Mouse (Mus musculus): ENCODE data around the gene Zfp579. TPM values are rescaled to one million over a fixed set of nuclear protein-coding genes. Genes with fewer than 3 reads are reported as not detected.

Gene Zfp579
- total and polyA plus RNA-seq, 3 experiments, result 0.54 to 3.6 TPM; not detected in 1

GRCm38 (mm10) chr7:4938456-4938855 lies 57.5 kb downstream of the Zfp579 start (continued):
- TF ChIP-seq TAL1 (IDR thresholded peaks at IDR 0.05; ENCODE audit: low read length), result no peak

DNA sequence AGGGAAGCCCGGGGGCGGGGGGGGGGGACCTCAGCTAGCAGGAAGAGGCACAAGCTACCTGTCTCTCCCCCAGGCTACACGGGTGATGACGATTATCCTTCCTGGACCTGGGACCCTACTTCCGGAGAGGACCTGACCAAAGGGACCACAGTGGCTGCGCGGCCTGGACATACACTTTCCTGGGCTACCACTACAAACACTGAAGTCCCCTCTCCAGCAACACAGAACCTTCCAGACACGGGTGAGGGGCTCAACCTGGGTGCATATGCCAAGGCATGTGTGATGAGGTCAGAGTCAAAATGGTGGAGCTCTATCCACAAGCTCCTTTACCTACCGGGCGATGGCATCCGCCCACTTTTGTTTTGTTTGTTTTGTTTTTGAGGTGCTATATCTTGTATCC lies 58.6 kb downstream of the Zfp579 start:
- Histone ChIP-seq H3K27ac (ENCODE audit: control insufficient read depth, low read depth, low read length) (no peak overlapping the region), H3K4me3 (ENCODE audit: control insufficient read depth in 1 of 2, insufficient read depth in 1 of 2, low read depth in 2 of 2, low read length in 2 of 2) (no peak overlapping the region), H3K4me1 (ENCODE audit: control insufficient read depth in 1 of 2, insufficient read depth in 2 of 2, low read length in 2 of 2) (no peaks in the 10 kb centered on the region), H3K79me2 (ENCODE audit: control insufficient read depth, insufficient read depth, low read length, poor library complexity) (no peaks in the 10 kb centered on the region), H3K27me3 (ENCODE audit: control insufficient read depth in 1 of 2, insufficient read depth in 2 of 2, low read length in 2 of 2) (no peaks in the 10 kb centered on the region), H3K9ac (ENCODE audit: control insufficient read depth, low read depth, low read length, poor library complexity, severe bottlenecking) (no peak overlapping the region), H3K36me3 (ENCODE audit: control insufficient read depth in 1 of 2, insufficient read depth in 2 of 2, low read length in 2 of 2) (no peaks in the 10 kb centered on the region), H3K9me3 (replicated peaks; ENCODE audit: insufficient read depth, low read length) (no peaks in the 10 kb centered on the region)
- no peak for DNase-seq (ENCODE audit: low read depth, low spot score)
- TF ChIP-seq ZNF384 (IDR thresholded peaks at IDR 0.05; ENCODE audit: low read depth, low read length) (no peak), CHD2 (IDR thresholded peaks at IDR 0.05; ENCODE audit: low read length) (no peak), RCOR1 (IDR thresholded peaks at IDR 0.05; ENCODE audit: low read depth, low read length) (no peak), SIN3A (IDR thresholded peaks at IDR 0.05; ENCODE audit: low read length) (no peak), CTCF (IDR thresholded peaks at IDR 0.05 in 2 of 3, conservative IDR thresholded peaks at IDR 0.05 in 1 of 3; ENCODE audit: control insufficient read depth in 1 of 3, insufficient read depth in 1 of 3, low read depth in 2 of 3, low read length in 3 of 3, poor library complexity in 1 of 3, severe bottlenecking in 1 of 3) (no peak), ZMIZ1 (IDR thresholded peaks at IDR 0.05; ENCODE audit: low read depth, low read length) (no peak), CHD1 (IDR thresholded peaks at IDR 0.05; ENCODE audit: low read depth, low read length) (no peak), USF2 (IDR thresholded peaks at IDR 0.05; ENCODE audit: borderline replicate concordance in 1 of 2, insufficient read depth in 1 of 2, low read depth in 1 of 2, low read length in 2 of 2) (no peak), NRF1 (IDR thresholded peaks at IDR 0.05; ENCODE audit: insufficient read depth, low read depth, low read length, poor library complexity, severe bottlenecking) (no peak), MXI1 (IDR thresholded peaks at IDR 0.05; ENCODE audit: low read depth, low read length) (no peak), ETS1 (IDR thresholded peaks at IDR 0.05; ENCODE audit: low read depth, low read length) (no peak), ZKSCAN1 (IDR thresholded peaks at IDR 0.05; ENCODE audit: low read depth, low read length) (no peak), NELFE (IDR thresholded peaks at IDR 0.05; ENCODE audit: low read depth, low read length) (no peak), BHLHE40 (IDR thresholded peaks at IDR 0.05; ENCODE audit: borderline replicate concordance, low read depth, low read length) (no peak), MAZ (IDR thresholded peaks at IDR 0.05; ENCODE audit: low read depth, low read length) (no peak), MAX (IDR thresholded peaks at IDR 0.05; ENCODE audit: low read length) (no peak), UBTF (IDR thresholded peaks at IDR 0.05; ENCODE audit: borderline replicate concordance, insufficient read depth, low read depth, low read length) (no peak), POLR2AphosphoS2 (IDR thresholded peaks at IDR 0.05; ENCODE audit: low read length) (no peak)

GRCm38 (mm10) chr7:4936832-4937231 lies 59.1 kb downstream of the Zfp579 start:
- no peak for DNase-seq (ENCODE audit: low read depth, low spot score)
- Histone ChIP-seq H3K9ac (ENCODE audit: control insufficient read depth, low read depth, low read length, poor library complexity, severe bottlenecking) (no peak overlapping the region), H3K4me3 (ENCODE audit: control insufficient read depth in 1 of 2, insufficient read depth in 1 of 2, low read depth in 2 of 2, low read length in 2 of 2) (no peak overlapping the region), H3K36me3 (ENCODE audit: control insufficient read depth in 1 of 2, insufficient read depth in 2 of 2, low read length in 2 of 2) (no peaks in the 10 kb centered on the region), H3K27me3 (ENCODE audit: control insufficient read depth in 1 of 2, insufficient read depth in 2 of 2, low read length in 2 of 2) (no peaks in the 10 kb centered on the region), H3K4me1 (ENCODE audit: control insufficient read depth in 1 of 2, insufficient read depth in 2 of 2, low read length in 2 of 2) (no peaks in the 10 kb centered on the region), H3K27ac (ENCODE audit: control insufficient read depth, low read depth, low read length) (no peak overlapping the region), H3K9me3 (replicated peaks; ENCODE audit: insufficient read depth, low read length) (no peaks in the 10 kb centered on the region), H3K79me2 (ENCODE audit: control insufficient read depth, insufficient read depth, low read length, poor library complexity) (no peaks in the 10 kb centered on the region)
- TF ChIP-seq SMC3 (IDR thresholded peaks at IDR 0.05; ENCODE audit: low read depth, low read length), result no peak
- no peak for TF ChIP-seq BHLHE40 (IDR thresholded peaks at IDR 0.05; ENCODE audit: borderline replicate concordance, low read depth, low read length)
- TF ChIP-seq EP300 (IDR thresholded peaks at IDR 0.05; ENCODE audit: low read depth in 1 of 2, low read length in 2 of 2), result no peak
- no peak for TF ChIP-seq MYB (IDR thresholded peaks at IDR 0.05; ENCODE audit: low read depth, low read length)
- TF ChIP-seq ZKSCAN1 (IDR thresholded peaks at IDR 0.05; ENCODE audit: low read depth, low read length), result no peak
- no peak for TF ChIP-seq ZC3H11A (IDR thresholded peaks at IDR 0.05; ENCODE audit: low read depth, low read length)
- no peak for TF ChIP-seq GABPA (IDR thresholded peaks at IDR 0.05; ENCODE audit: low read depth, low read length)
- TF ChIP-seq MAFK (IDR thresholded peaks at IDR 0.05; ENCODE audit: borderline replicate concordance, low read depth, low read length), result no peak
- TF ChIP-seq USF1 (IDR thresholded peaks at IDR 0.05; ENCODE audit: low read depth, low read length), result no peak
- no peak for TF ChIP-seq CTCF (IDR thresholded peaks at IDR 0.05 in 2 of 3, conservative IDR thresholded peaks at IDR 0.05 in 1 of 3; ENCODE audit: control insufficient read depth in 1 of 3, insufficient read depth in 1 of 3, low read depth in 2 of 3, low read length in 3 of 3, poor library complexity in 1 of 3, severe bottlenecking in 1 of 3)
- TF ChIP-seq POLR2AphosphoS2 (IDR thresholded peaks at IDR 0.05; ENCODE audit: low read length), result no peak
- no peak for TF ChIP-seq KAT2A (conservative IDR thresholded peaks at IDR 0.05; ENCODE audit: low read depth, low read length)
- TF ChIP-seq POLR2AphosphoS5 (IDR thresholded peaks at IDR 0.05; ENCODE audit: borderline replicate concordance, low read depth, low read length), result no peak

Data from MEL (cell line).